Mouse (Mus musculus): ENCODE measurements around the gene Tprn.
A peak's percentile ranks its signal among the peaks of the same experiment; 100 is the strongest.

Gene Tprn

GRCm38 (mm10) chr2:25265897-25266656 is 3.7 kb downstream of the Tprn start:
- no peak for DNase-seq (ENCODE audit: low read depth, low spot score)

GRCm38 (mm10) chr2:25266720-25267119 is 4.3 kb downstream of the Tprn start:
- no peak for DNase-seq (ENCODE audit: low read depth, low spot score)

- no peak for DNase-seq (ENCODE audit: low read depth, low spot score)
Measured at GRCm38 (mm10) chr2:25267241-25267640, 4.8 kb downstream of the Tprn start.

GRCm38 (mm10) chr2:25267746-25268309 is 5.4 kb downstream of the Tprn start:
- no peak for DNase-seq (ENCODE audit: low read depth, low spot score)

GRCm38 (mm10) chr2:25271827-25272511 is 9.6 kb downstream of the Tprn start, which contains the start of the genes Ssna1 and Anapc2:
Ssna1 (minus strand) TSS chr2:25272438.
Anapc2 (plus strand) TSS chr2:25272478.
- DNase-seq (ENCODE audit: low read depth, low spot score), result peak; percentile 90

- DNase-seq (ENCODE audit: low read depth, low spot score), result no peak
Measured at GRCm38 (mm10) chr2:25272515-25272914, 10.1 kb downstream of the Tprn start.

DNA sequence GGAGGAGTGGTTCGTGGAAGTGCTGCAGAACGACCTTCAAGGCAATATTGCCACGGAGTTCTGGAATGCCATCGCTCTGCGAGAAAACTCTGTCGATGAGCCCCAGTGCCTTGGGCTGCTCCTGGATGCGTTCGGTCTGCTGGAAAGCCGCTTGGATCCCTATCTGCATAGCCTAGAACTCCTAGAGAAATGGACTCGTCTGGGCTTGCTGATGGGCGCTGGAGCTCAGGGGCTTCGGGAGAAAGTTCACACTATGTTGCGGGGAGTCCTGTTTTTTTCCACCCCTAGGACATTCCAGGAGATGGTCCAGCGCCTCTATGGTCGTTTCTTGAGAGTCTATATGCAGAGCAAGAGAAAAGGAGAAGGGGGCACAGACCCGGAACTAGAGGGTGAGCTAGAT is 10.6 kb downstream of the Tprn start:
- DNase-seq (ENCODE audit: low read depth, low spot score), result no peak

- DNase-seq (ENCODE audit: low read depth, low spot score), result no peak
Measured at GRCm38 (mm10) chr2:25278928-25279882, 16.8 kb downstream of the Tprn start.

DNA sequence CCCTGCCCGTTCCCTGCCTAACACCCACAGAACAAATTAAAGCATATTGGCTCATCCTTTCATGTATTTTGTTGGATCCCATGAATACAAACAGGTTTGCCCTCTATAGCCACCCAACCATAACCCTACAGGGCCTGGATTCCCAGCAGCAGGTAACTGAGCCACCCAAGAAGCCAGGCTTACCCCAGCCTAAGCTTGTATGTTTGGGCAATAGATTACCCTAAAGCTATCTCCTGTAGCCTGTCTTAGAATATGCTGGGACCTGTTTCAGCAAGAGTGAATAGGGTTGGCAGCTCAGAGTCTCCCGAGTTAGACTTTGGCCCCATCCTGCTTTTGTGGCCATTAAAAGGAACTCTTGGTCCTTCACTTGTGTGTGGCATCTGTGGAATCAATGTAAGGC is 23.1 kb downstream of the Tprn start:
- DNase-seq (ENCODE audit: low read depth, low spot score), result no peak

- no peak for DNase-seq (ENCODE audit: low read depth, low spot score)
Measured at GRCm38 (mm10) chr2:25286314-25286713, 23.9 kb downstream of the Tprn start.

DNA sequence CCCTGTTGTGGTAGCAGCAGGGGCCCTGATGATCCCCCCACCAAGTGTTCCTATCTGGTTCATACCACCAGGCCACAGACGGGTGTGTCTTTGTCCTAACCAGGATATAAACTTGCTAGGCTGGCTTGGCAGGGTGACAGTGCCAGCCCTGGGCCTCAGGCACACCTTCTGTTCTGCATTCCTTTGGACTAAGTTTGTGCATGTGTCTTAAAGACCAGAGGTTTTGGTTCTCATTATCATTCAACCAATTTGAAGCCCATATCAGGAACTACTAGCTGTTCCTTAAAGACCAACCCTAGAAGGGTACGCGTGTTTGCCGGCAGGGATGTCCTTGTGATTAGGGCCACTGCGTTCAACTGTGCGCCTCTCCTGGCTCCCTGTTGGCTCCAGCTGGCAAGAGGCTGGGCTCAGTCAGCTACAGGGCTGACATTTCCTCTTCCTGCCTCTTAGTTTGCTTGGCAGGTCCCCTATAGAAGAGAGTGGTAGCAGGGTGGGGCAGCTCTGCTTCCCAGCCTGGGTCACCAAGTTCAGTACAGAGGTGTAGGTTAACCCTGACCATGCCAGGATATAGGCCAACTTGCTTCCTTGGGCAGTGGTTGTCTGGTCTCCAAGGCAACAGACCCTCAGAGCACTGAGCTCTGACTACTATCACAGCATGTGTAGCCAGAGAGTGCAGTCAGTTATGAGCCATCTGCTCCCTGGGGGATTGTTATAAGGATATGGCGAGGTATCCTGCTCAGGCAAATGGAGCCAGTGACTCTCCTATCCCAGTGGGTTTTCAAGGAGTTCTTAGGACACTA is 24.6 kb downstream of the Tprn start:
- no peak for DNase-seq (ENCODE audit: low read depth, low spot score)

- DNase-seq (ENCODE audit: low read depth, low spot score), result no peak
Measured at GRCm38 (mm10) chr2:25287927-25288649, 25.7 kb downstream of the Tprn start, which contains the start of gene Tmem210. Tmem210 (plus strand) TSS chr2:25288145.

DNA sequence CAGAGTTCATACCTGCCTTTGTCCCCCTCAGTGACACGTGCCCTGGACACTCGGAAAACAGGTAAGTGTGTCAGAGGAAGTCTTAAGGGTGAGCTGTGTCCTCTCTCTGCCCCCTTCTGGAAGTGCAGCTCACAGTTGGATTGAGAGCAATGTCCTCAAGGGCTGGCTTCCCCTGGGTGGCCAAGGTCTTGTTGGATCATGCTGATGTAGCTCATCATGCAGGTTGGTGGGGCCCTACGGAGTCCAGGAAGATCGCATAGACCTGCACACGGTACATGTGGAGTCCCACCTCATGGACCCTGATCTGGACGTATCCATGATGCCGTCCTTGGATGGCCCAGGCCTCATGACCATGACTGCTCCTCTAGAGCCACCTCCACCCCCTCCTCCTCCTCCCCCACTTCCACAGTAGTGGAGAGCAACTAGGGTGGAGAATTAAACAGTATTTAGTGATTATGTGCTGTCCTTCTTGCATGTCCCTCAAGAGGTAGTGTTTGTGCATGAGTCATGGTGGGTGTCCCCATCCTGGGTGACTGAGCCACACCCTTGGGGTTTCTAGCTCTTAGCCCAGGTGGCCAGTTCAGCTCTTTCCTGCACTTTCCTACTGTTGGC is 26.4 kb downstream of the Tprn start:
- DNase-seq (ENCODE audit: low read depth, low spot score), result no peak

DNA sequence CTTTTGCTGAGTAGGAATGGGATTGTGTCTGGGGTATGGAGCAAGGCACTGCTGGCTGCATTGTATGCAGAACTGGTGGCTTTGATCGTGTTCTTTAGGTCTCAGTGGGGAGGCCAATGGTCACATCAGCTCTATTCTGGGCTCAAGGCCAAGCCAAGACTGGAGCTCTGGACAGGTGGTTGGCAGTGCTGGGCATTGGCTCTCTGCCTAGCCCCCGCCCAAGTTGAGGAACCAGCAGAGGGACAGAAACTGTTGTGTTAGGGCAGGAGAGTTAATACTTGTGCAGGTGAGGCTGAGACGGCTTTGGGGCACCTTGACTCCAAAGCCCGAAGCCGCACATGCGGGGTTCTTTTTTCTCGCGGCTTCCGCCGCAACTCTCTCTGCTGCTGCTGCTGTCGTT is 27.2 kb downstream of the Tprn start, which contains the start of gene Lrrc26:
Gene Lrrc26 (plus strand): TSS at position 265 of the 400 bp plus-strand sequence.
- DNase-seq (ENCODE audit: low read depth, low spot score), result no peak

- no peak for DNase-seq (ENCODE audit: low read depth, low spot score)
Measured at GRCm38 (mm10) chr2:25290101-25290815, 27.8 kb downstream of the Tprn start.

DNA sequence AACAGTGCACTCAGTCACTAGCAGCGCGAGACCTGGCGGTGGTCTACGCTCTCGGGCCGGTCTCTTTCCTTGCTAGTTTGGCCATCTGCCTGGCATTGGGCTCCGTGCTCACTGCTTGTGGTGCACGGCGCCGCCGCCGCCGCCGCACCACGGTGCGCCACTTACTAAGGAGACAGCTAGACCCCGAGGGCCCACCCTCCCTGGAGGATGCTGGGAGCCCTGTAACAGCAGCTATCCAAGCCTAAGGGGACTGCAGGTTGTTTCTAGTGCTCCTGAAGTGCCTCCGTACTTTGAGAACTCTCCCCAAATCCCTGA is 28.4 kb downstream of the Tprn start:
- DNase-seq (ENCODE audit: low read depth, low spot score), result no peak

DNA sequence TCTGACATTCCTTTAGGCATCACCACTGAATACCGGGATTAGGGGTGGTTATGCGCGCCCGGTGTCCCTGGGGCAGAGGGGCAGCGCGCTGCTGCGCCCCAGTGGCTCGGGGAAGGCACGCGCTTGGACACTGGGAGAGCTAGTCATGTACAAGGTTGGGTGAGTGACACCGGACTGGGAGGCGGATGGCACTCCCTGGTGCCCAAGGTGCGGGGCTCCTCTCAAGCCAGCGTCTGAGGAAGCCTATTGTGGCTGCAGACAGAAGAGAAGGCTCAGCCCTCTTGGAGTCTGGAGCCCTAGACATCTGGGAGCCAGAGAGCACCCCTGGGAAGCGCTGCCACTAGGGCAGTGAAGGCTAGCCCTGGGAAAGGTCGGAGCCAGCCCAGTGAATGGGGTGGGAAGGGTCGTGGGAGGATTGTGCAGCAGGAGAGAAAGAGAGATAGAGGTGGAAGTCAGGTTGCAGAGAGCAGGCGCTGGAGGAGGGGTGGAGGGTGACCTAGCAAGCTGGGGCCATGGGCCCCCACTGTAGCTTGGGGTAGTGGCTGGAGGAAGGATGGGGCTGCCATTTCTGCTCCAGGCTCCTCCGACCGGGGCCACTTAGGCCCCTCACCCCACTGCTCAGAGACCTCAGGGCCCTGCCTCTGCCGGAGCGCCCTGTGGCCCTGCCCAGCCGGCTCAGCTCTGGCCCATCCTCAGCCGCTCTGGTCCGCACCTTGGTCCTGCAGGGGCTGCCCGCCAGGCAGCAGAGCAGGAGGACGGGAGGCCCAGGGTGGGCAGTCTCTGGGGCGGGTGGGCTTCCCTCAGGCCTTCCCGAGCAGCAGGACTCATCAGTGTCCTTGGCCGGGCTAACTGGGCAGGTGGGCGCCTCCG is 29.0 kb downstream of the Tprn start:
- DNase-seq (ENCODE audit: low read depth, low spot score), result no peak

- no peak for DNase-seq (ENCODE audit: low read depth, low spot score)
Measured at GRCm38 (mm10) chr2:25292054-25292544, 29.7 kb downstream of the Tprn start.
